Comparison of ENCODE assay signal across 8 mouse cellular contexts in the genomic region with DNA sequence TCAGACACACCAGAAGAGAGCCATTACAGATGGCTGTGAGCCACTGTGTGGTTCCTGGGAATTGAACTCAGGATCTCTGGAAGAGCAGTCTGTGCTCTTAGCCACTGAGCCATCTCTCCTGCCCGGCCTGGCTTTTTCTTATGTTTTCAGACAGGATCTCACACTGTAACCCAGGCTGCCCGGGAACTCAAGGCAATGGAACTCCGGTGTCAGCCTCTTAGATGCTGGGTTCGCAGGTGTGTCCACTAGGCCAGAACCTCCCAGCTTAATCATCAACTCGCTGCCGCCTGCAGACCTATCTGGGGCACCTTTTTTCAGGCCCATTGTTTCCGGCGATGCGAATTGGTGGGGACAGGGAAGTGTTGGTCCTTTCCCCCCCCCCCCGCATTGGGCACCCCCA. TPM values are rescaled to one million over a fixed set of nuclear protein-coding genes. Genes with fewer than 3 reads are reported as not detected.
A peak's percentile ranks its signal among the peaks of the same experiment; 100 is the strongest.
DNase-seq lines count a peak whose midpoint lies in the region; ATAC-seq lines count a peak whose summit lies in the region.

No protein-coding gene starts in this region.

- peak overlapping the region; percentile 87 for H3K27ac ChIP-seq in stomach, embryonic 15.5 days

- no peaks in the 10 kb centered on the region for H3K27me3 ChIP-seq in stomach, embryonic 15.5 days (replicated peaks)

- H3K36me3 ChIP-seq in stomach, embryonic 15.5 days, result 0 out of 2 replicates have a peak, but pooled peaks cover 6% of the 10 kb centered on the region

- peak; percentile 64 for DNase-seq in cerebellum, adult 9-11 months
- DNase-seq in cerebellum, postnatal 4 days (ENCODE audit: low spot score in 2 of 2), result no peak
- DNase-seq in spleen, postnatal 10 days (ENCODE audit: low spot score in 2 of 2), result peak; percentile 48 to 57
- no peak for DNase-seq in spleen, adult 18-20 months
- peak; percentile 83 for DNase-seq in kidney, postnatal 36 days
- no peak for DNase-seq in adrenal gland, adult 8-10 months
- DNase-seq in cerebellum, postnatal 10 days, result no peak

- 43% methylated on average over 10 of the region's 10 CpGs for WGBS in stomach, embryonic 15.5 days

- no peaks in the 10 kb centered on the region for H3K9me3 ChIP-seq in stomach, embryonic 15.5 days

- ATAC-seq in stomach, embryonic 15.5 days (ENCODE audit: insufficient read depth, low FRiP score, low read depth), result no peak

- no peak overlapping the region for H3K4me3 ChIP-seq in stomach, embryonic 15.5 days (replicated peaks)

- no peak overlapping the region for H3K9ac ChIP-seq in stomach, embryonic 15.5 days

- H3K4me1 ChIP-seq in stomach, embryonic 15.5 days, result peaks cover 19% of the 10 kb centered on the region

- peak overlapping the region; percentile 31; the same call in 1 of the 2 replicates for H3K4me2 ChIP-seq in stomach, embryonic 15.5 days

RNA-seq across cellular contexts. Expression of gene Arrdc2, which starts 1.1 kb away (rescaled TPM):
- 6.5 and 7.0 TPM in 2 replicates for polyA plus RNA-seq in stomach, embryonic 15.5 days (2015; fragmentation: Nextera tagmentation; extraction: Ambion mirVana)
- 10 to 100 TPM; 11.7 to 17.7 (median 14.5) TPM for total RNA-seq in adrenal gland, adult 8-10 months (2022)

RNA-seq across cellular contexts. Expression of gene Kcnn1, which starts 22.5 kb away (rescaled TPM):
- polyA plus RNA-seq in stomach, embryonic 15.5 days (2015; fragmentation: Nextera tagmentation; extraction: Ambion mirVana), result 1.5 and 2.1 TPM in 2 replicates
- total RNA-seq in adrenal gland, adult 8-10 months (2022), result 1 to 10 TPM; 4.2 to 4.7 (median 4.4) TPM

RNA-seq across cellular contexts. Expression of gene Il12rb1, which starts 32.3 kb away (rescaled TPM):
- polyA plus RNA-seq in stomach, embryonic 15.5 days (2015; fragmentation: Nextera tagmentation; extraction: Ambion mirVana), result 0.26 and 0.43 TPM in 2 replicates
- under 1 TPM; 0.11 to 0.75 (median 0.22) TPM for total RNA-seq in adrenal gland, adult 8-10 months (2022)

RNA-seq across cellular contexts. Expression of gene Ccdc124, which starts 33.1 kb away (rescaled TPM):
- 90.9 and 91.3 TPM in 2 replicates for polyA plus RNA-seq in stomach, embryonic 15.5 days (2015; fragmentation: Nextera tagmentation; extraction: Ambion mirVana)
- 10 to 100 TPM; 48.5 to 68.7 (median 51.3) TPM for total RNA-seq in adrenal gland, adult 8-10 months (2022)

RNA-seq across cellular contexts. Expression of gene Mast3, which starts 35.7 kb away (rescaled TPM):
- polyA plus RNA-seq in stomach, embryonic 15.5 days (2015; fragmentation: Nextera tagmentation; extraction: Ambion mirVana), result 13.3 and 16.5 TPM in 2 replicates
- total RNA-seq in adrenal gland, adult 8-10 months (2022), result 10 to 100 TPM; 17.8 to 37.7 (median 26.5) TPM

Comparison
In these comparisons a context has a peak if more than half of its experiments do, and no peak if none do; other contexts are left out.
1. DNase-seq: peak in cerebellum, adult 9-11 months (single experiment), spleen, postnatal 10 days (2 of 2) and kidney, postnatal 36 days (2 of 2); none in cerebellum, postnatal 4 days (0 of 2), spleen, adult 18-20 months (0 of 2), adrenal gland, adult 8-10 months (single experiment) and cerebellum, postnatal 10 days (0 of 2).